Mouse (Mus musculus): ENCODE results near the gene Ncapg2. TPM values are rescaled to one million over a fixed set of nuclear protein-coding genes. Genes with fewer than 3 reads are reported as not detected.

Ncapg2 gene
- total RNA-seq, 2 experiments from 2014 or later: 4.7 to 6.4 TPM

DNA sequence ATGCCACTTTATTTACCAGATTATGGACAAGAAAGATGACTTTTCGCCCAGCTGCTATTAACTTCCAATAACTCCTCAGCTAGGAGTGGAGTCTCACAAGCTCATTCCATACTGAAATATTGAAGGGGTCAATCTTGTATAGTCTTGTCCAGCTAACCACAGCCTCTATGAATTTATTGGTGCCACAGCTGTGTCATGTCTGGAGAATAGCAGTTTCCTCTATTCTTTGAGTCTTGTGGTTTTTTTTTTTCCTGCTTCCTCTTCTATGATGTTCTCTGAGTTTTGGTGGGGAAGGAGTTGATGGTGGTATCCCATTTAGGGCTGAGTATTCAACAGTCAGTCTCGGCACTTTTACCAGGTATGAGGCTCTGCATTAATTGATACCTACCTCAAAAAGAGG is 30.0 kb downstream of the Ncapg2 start:
- intact Hi-C loops (cut with DNase I): no loop called here
- DNase-seq (ENCODE audit: low spot score in 2 of 2): no peak

DNA sequence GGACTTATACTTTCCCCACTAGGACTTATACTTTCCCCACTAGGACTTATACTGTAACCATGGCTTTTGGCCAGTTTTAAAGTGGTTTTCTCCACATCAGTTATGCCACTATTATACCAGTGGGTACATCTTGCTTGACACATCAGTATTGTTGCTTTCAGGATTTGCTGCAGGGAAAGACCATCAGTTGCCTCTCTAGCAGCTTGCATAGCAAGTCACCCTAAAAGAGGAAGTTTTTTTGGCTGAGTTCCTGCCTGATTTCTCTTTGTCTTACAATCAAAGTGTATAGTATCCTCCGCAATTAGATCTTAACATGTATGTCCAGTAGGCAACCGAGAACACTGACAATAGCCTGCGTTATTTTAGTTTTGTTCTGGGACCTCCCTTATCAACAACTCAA is 30.9 kb downstream of the Ncapg2 start:
- intact Hi-C loops (cut with DNase I): no loop called here
- DNase-seq (ENCODE audit: low spot score in 2 of 2): no peak

DNA sequence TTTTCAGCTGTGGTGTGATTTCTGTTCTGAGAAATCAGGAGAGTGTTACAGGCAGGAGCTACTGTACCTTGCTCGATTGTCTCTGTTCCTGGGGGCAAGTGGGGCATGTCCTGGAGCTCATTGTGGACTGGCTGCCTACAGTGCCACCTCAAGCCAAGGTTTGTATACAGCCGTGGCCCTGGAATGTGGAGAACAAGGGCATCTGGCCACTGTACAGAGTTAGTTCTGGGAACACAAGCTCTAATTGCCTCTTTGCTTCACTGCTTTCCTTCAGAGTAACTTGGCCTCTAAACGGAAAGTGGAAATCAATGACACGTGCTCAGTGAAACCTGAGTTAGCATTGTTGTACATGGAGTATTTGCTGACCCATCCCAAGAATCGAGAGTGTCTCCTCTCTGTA is 33.4 kb downstream of the Ncapg2 start:
- DNase-seq (ENCODE audit: low spot score in 2 of 2): no peak
- intact Hi-C loops (cut with DNase I): no loop called here

DNA sequence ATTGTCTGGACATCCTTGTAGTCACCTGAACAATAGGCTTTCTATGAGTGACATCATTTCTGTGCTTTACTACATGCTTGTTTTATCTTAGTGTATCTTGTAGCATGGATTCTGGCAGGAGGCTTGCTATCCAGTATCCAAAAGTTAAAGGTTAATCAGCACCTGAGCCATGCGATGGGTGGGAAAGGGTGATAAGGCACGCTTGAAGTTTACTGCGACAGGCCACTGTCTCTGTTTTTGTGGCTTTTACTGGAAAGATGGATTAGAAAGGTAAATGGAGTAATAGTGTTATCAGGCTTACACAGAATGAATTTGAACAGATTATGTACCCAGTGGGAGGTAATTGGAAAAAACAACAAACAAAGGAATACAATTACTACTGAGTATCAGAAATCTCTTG is 37.0 kb downstream of the Ncapg2 start:
- intact Hi-C loops (cut with DNase I): no loop called here

DNA sequence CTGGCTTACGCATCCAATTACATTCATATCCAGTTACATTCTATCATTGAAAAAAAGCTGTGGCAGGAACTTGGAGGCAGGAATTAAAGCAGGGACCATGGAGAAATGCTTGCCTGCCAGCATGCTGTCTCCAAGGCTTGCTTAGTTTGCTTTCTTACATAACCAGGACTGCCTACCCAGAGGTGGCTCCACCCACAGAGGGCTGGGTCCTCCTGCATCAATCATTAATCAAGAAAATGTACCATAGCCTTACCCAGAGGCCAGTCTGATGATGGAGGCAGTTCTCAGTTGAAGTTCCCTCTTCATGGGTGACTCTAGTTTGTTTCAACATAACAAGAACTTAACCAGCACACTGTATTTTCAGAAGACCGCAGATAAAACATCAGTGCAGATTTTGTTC is 44.3 kb downstream of the Ncapg2 start:
- intact Hi-C loops (cut with DNase I): no loop called here

More for the DNA sequence above, 37.0 kb downstream of the Ncapg2 start:
- DNase-seq (ENCODE audit: low spot score in 2 of 2): no peak

DNA sequence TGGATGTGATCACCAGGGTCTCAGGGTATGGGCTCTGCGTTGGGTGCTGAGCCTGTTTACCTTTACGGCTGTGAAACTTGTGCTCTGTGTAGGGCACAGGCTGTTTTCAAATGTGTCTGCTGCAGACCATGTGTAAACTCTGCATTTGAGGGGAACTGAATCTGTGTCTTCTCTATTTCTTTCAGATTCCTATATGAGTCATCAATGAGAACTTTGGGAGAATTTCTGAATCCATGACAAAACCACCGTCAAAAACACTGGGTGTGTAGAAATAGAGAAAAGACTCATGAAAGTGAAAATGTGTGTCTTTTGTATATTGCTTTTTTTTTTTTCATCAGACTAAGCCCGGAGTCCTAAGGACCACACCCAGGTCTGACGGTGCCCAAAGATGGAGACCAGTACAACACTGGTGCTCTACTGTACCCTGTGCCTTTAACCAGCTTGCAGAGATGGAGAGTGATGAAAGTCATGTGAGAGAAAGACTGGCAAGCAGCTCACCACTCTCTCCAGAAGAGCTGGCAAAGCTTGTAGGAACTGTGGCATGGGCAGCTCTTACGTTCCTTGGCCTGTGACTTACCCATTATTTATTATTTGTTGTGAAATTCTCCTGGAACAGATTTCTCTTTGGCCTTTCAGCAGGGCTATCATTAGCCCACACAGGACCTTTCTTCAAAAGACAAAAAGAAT is 55.3 kb downstream of the Ncapg2 start:
- DNase-seq (ENCODE audit: low spot score in 2 of 2): no peak
- intact Hi-C loops (cut with DNase I): loop anchor here (1.0 kb wide), 1 partner anchor 38 kb away; no protein-coding TSS in a partner anchor

More for the DNA sequence above, 44.3 kb downstream of the Ncapg2 start:
- no peak for DNase-seq (ENCODE audit: low spot score in 2 of 2)

GRCm38 (mm10) chr12:116467030-116467429 is 61.8 kb downstream of the Ncapg2 start:
- intact Hi-C loops (cut with DNase I): no loop called here
- no peak for DNase-seq (ENCODE audit: low spot score in 2 of 2)

- no peak for DNase-seq (ENCODE audit: low spot score in 2 of 2)
- intact Hi-C loops (cut with DNase I): no loop called here
These were observed 63.1 kb downstream of the Ncapg2 start for GRCm38 (mm10) chr12:116468348-116468747.

DNA sequence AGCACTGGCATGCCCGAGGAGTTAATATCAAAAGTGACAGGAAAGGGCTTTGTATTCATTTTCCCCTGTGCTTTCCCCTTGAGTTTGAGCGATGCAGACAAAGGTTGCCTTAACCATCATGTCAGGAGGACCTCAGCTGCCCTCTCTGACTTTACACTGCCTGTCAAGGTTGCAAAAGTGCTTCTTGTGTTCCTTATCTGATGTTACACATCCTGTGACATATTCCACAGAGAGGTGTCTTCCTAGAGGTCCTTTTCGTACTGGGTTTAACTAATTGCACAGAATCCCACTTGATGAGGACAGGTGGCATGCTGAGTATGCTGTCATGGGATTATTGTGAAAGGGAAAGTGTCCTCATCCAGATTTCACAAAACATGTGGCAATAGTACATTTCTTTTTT is 63.9 kb downstream of the Ncapg2 start:
- intact Hi-C loops (cut with DNase I): no loop called here
- no peak for DNase-seq (ENCODE audit: low spot score in 2 of 2)

DNA sequence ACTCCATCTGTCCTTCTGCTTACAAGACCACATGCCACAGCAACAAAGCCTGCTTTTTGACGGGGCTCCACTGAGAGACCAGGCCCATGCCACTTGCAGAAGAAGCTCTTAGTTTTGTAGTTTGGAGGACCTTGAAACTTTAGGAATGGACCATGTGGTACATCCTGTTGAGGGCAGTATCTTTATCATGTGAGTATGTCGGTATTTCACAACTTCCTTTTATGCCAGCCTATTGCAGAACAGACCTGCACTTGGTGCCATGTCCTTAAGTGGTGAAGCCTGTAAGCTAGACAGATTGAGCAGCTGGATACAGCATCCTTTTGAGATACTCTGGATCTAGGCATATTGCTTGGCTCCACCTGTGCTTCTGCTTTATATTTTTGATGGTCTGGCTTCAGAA is 68.1 kb downstream of the Ncapg2 start:
- DNase-seq (ENCODE audit: low spot score in 2 of 2): no peak
- intact Hi-C loops (cut with DNase I): no loop called here

GRCm38 (mm10) chr12:116473761-116474160 is 68.6 kb downstream of the Ncapg2 start:
- intact Hi-C loops (cut with DNase I): no loop called here

GRCm38 (mm10) chr12:116474676-116475075 is 69.5 kb downstream of the Ncapg2 start:
- intact Hi-C loops (cut with DNase I): no loop called here
- no peak for DNase-seq (ENCODE audit: low spot score in 2 of 2)

More at GRCm38 (mm10) chr12:116473761-116474160, 68.6 kb downstream of the Ncapg2 start:
- no peak for DNase-seq (ENCODE audit: low spot score in 2 of 2)

DNA sequence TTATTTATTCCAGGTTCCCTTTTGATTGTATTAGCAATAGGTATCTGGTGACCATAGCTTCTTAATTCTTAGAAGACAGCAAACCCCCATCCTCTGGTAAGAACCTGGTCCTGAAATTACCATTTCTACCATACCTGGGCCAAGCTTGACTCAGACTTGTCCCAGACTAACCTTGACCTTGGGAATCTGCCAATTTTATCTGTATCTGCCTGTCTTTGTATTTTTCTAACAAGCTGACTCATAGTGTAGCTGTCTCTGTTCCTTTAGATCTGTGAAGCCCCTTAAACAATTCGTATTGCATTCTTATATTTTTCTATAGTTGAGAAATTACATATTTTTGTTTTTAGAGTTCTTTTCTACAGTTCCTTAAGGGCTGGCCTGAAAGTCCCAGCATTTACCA is 73.6 kb downstream of the Ncapg2 start:
- DNase-seq (ENCODE audit: low spot score in 2 of 2): no peak
- intact Hi-C loops (cut with DNase I): no loop called here

DNA sequence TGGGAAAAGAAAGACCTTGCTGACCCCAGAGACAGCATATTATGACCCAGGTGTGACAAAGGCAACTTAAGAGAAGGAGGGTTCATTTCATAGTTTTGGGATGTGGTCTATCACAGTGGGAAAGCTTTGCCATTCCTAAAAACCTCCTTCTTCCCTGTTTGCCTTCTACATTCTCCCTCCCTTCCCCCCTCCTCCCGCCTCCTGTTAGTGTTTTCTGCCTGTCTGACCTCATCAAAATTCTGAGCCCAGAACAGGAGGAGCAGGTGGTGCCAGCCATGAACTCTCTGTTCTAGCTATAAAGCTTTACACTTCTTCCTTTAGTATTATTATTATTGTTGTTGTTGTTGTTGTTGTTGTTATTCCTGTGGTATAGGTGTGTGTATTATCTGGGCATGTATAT is 76.7 kb downstream of the Ncapg2 start:
- no peak for DNase-seq (ENCODE audit: low spot score in 2 of 2)
- intact Hi-C loops (cut with DNase I): loop anchor here (5.0 kb wide), 1 partner anchor 75 kb away; the partner anchor contains the start of gene Ncapg2

DNA sequence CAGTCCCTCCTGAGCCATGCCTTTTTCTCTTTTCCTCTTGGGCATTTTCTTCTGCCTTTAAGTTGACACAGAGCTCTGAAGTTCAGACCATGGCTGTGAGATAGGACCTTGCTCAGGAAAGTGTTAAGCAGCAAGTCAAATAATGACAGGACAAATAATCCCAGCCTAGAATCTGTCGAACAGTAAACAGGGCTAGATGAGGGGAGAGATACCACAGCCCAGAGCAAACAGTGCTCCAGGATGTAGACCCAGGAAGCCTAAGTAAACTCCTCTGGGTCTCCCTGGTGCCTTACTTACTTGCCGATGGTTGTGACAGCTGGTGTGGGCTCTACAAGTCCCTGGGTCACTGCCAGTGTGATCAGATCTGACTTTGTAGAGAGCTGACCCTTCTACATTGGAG is 78.4 kb downstream of the Ncapg2 start:
- intact Hi-C loops (cut with DNase I): loop anchor here (5.0 kb wide), 1 partner anchor 76 kb away; the partner anchor contains the start of gene Ncapg2
- DNase-seq (ENCODE audit: low spot score in 2 of 2): no peak

GRCm38 (mm10) chr12:116484991-116485390 is 79.8 kb downstream of the Ncapg2 start:
- intact Hi-C loops (cut with DNase I): loop anchor here (5.0 kb wide), 3 partner anchors 78 to 137 kb away; partner anchors contain the start of gene Ncapg2
- DNase-seq (ENCODE audit: low spot score in 2 of 2): no peak

DNA sequence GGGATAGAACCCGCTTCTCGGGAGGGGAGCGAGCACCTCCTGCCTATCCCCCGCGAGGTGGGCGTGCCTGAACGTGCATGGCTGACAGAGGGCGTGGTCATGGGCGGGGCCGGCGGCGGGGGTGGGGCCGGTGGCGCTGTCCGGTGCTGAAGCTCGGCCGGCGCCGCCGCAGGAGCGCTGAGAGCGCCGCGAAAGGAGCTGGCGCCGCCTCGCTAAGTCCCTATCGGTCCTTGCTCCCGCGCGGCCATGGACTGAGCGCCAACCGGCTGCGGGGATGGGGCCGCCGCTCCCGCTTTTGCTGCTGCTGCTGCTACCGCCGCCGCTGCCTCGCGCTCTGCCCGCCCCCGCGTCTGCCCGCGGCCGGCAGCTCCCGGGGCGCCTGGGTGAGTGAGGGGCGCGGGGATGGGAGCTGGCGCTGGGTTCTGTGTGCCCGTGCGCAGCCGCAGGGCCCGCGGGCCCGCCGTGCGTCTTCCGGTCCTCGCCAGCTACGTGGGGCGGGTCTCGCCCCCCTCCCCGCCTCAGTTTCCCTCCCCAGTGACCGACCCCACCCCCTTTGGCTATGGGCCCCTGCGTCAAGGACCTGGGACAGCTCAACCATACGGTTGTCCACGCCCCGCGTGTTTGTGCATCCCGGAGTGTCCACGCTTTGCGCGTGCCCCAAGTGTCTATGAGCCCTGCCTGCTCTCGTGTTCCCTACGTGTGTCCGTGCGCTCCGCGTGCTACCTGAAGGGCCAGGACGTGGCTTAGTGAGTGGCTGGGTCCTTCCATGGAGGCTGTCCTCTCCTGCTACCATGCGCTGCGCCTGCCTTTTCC is 80.6 kb downstream of the Ncapg2 start, which contains the start of gene Ptprn2:
Gene Ptprn2 (plus strand): TSS at position 130 of the 813 bp plus-strand sequence.
- intact Hi-C loops (cut with DNase I): loop anchor here (5.0 kb wide), 2 partner anchors 117 to 137 kb away; no protein-coding TSS in a partner anchor
- peak; percentile 66 to 74 for DNase-seq (ENCODE audit: low spot score in 2 of 2)

DNA sequence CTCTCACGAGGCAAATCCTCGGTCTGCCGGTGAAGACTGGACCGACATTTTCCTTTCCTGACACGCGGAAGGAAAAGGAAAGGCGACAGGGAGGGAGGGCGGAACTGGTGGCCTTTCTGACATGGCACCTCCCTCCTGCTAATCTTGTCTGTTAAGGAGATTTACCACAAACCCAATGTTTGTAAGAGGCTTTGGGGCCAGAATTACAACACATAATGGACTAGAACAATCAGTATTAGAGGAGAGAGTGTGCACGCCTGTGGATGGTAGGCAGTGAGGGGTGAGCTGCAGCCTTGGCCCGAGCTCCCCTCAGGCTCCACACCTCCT is 81.2 kb downstream of the Ncapg2 start:
- intact Hi-C loops (cut with DNase I): loop anchor here (5.0 kb wide), 2 partner anchors 116 to 136 kb away; no protein-coding TSS in a partner anchor
- no peak for DNase-seq (ENCODE audit: low spot score in 2 of 2)

GRCm38 (mm10) chr12:116488836-116489235 is 83.6 kb downstream of the Ncapg2 start:
- intact Hi-C loops (cut with DNase I): loop anchor here (5.0 kb wide), 2 partner anchors 113 to 133 kb away; no protein-coding TSS in a partner anchor
- DNase-seq (ENCODE audit: low spot score in 2 of 2): peak; percentile 44 to 72

DNA sequence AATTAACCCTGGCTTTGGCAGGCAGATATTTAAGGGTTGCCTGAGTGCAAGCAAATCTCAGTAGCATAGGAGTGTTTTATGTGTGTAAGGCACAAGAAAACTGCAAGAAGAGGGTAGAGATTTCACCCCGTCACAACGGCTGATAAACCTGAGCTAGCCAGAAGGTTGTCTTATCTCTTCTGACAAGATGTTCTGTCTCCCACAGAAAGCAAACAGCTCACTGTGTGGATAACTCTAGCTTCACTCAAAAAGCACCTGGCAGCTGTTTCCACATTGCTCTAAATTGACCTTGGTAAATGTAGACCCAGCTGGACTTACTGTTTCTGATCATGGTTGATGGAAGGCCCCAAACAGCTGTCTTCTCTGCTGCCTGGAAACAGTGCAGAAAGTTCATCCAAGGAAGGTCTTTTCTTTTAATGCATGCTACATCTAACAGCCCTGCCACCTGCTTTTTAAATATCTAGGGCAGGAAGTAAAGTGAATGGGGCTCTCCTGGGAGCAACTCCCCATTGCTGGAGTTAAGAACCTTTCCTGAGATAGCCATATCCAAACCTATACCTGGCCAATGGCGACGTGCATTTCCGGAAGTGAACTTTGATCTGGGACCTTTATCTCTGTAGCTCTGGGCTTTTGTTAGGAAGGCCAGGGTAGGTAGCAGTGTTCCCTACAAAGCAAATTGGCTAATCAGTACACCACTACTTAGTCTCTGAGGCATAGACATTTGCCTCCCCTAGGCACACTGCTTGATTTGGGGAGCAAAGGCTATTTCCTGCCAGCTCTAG is 85.6 kb downstream of the Ncapg2 start:
- intact Hi-C loops (cut with DNase I): no loop called here
- no peak for DNase-seq (ENCODE audit: low spot score in 2 of 2)

All from left cerebral cortex, postnatal 14 days (tissue).